Mouse (Mus musculus) 3T3-L1 (cell line): ENCODE measurements around the gene Mbnl1.
A peak's percentile ranks its signal among the peaks of the same experiment; 100 is the strongest.

Source experiments
- DNase-seq: peaks from one replicate; pipeline ENCODE4 v3.0.0-alpha.2; 2015; ENCODE audit warnings: low read depth, low spot score

Gene Mbnl1

DNA sequence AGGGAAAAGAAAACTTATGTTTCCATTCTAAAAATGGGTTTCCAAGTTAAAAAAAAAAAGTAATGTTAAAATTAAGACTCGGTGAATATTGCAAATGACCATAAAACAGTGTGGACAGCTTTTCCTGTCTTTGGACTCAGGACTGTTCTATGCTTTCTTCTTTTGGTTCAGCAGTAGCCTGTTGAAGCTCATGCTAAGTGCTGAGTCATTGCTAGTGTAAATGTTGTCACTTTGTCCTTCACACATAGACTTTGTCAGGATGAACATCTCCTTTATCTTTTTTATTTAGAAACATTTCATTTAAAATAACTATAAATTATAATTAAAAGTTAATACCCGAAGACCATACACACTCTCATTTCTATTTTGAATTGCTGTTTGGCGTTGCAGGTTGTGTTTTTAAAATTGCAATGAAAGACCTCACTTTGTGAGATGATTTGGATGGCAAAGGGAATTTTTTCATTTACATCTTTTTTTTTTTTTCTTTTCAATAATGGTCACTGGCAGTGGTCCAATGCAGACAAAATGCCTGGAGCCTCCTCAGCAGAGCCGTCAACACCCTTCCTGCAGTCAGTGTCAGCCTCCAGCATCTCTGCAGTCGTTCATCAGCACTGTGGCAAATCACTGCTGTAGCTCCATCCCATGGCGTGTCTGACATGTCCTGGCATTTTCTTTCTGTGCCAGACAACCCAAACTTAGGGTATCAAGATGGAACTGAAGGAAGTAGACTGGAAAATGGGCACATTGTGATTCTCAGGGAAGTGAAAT lies 96.4 kb downstream of the Mbnl1 start:
- DNase-seq: peak; percentile 70

DNA sequence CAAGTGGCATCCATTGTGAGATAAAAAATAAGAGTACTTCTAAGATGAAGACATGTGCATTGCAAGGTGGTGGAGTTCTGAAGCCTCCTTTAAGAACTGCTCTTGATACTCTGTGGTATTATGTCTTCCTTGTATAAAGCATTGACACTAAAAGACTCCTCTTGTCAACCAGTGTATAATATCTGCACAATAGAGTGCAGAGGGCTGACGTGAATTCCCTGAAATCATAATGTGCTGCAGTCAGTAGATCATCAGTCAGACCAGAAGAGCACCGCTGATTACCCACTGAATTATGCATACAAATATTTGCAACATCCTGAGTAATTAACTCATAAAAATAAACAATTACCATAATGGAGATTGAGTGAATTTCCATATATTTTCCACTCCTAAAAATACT lies 97.2 kb downstream of the Mbnl1 start:
- no peak for DNase-seq

DNA sequence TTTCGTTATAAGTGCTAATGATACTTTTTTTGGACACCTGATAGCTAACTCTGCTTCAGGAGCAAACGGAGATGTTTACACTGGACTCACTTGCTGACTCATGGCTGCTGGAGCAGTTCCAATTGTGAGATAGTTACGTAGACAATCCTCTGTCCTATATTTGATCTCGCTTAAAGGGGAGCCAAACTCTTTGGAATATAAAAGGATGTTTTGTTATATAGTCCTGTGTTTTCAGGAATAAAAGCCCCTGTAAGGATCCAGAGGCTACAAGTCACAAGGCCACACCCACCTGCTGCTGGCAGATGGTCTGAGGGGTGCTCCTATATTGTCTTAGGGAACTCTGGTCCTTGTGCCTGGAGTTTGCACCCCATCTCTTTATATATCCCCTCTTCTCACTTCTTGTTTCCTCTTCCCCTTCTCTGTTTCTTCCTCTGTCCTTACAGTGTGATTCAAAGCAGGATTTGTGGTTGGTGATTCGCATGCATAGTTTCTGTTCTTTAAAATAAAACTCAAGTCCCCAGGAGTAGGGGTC lies 97.9 kb downstream of the Mbnl1 start:
- peak; percentile 92 for DNase-seq

DNA sequence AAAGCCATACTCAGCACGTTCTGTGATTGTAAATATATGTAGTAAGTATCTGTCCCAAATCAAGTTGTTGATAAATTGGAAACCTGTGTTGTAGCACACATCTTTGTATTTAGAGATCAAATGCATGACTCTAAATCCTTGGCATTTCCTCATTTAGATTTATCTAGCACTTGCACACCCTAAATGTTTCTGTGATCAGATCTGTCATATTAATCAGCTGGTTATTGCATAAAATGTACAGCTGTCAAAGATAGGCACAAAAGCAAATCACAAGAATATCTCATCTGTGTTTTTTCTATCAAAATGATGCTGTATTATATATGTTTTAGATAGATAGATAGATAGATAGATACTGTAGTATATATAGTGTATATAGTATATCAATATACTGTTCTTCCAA lies 98.9 kb downstream of the Mbnl1 start:
- no peak for DNase-seq

DNA sequence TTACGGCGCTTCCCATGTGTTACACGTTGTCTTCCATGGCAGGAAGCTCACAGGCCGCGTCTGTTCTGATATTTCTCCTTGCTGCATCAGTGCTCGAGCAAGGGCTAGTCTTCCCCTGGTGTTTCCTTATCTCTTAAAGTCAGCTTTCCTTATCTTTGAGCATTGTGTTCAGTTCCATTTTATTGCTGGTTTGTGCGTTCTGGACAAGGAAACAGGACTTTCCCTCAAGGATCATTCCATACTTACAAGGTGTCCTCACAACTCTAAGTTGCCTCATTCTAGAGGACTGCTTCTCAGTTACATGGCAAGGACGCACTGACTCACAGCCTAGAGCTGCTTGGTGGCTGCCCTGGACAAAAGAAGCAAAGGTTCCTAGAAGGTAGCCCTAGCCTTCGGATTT lies 101.6 kb downstream of the Mbnl1 start:
- DNase-seq: no peak

DNA sequence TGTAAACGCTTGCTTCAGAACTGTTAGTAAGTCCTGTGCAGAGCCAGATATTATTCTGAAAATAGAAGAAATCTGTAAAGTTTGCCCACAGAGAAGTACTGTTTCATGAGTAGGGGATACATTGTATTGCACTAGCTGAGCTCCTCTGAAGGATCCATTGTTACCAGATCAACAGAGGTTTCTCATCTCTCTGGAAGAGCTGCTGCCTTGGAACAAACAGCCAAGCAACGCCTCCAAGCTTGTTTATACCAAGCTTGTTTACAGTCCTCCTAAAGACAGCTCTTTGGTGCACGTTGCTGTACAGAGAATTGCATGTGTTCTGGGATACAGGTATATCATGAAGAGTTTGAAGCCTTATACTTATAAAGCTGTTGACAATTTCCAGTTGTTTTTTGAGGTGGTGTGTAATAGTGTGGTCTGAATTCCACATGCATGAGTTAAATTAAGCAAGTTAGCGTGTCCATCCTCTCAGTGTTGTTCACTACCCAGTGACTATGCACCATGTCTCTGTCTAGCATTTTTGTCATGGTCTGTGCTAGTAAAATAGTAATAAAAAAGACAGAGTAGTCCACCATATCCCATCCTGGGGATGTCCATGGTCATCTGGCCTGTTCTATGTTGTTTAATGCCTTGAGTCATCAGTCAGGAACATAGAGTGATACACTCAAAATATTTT lies 102.4 kb downstream of the Mbnl1 start:
- no peak for DNase-seq

DNA sequence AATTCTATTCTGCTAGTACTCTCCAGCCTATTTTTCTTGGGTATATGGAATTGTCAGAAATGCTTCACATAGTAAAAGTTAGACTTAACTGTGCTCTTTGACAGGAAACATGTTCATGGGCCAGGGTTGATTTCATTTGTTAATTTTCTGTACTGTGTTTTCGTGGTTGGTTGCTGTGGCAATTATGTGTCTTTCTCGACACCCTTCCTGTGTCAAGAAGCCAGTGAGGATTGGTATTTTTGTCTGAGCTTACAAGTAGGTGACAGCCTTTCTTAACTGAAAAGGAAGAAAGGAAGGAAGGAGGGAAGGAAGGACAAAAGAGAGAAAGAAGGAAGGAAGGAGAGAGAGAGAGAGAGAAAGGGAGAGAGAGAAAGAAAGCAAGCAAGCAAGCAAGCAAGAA lies 103.3 kb downstream of the Mbnl1 start:
- DNase-seq: no peak

DNA sequence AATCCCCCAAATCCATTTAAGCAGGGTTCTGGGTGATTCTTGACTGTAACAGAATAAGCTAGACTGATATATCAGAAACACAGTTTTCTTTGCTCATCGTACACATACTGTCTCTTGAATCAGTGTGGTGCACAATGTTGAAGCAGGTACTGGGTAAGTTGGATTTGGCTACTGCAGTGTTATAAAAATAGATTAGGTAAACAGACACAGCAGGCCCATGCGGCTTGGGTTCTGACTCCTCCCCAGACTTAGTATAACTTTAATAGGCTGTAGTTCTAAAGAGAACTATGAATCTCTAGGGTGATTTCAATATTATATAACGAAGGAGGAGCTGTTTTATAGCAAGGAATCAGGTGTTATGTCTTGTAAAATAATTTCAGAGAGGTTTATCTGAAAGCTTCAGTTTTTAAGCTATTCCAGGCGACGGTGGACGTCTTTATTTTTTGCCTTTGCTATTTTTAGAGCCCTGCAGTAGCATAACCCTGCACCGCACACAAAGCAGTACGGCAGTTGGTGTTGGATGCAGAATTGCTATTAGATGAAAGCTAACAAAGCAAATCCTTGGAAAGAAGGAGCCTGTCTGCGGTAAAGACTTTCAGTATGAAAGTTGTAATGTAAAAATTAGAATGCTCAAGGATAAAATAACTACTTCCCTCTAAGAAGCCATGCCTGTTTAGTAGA lies 103.9 kb downstream of the Mbnl1 start:
- DNase-seq: no peak

DNA sequence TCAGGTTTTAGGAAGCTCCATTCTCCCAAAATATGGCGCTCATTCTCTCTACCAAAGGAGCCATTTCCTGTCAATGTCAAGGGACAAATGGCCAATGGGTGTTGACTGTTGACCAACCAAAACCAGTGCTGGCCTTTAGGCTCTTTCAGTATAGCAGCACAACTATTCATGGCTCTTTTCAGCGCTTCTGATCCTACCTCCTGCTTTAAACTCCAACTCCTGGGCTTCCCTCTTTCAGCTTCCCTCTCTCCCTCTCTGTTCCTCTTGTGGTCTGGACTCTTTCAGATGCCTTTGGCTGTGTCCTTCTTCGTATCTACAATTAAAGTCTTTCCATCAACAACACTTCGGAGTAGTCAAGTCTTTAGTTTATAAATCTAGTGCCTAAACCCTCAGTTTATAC lies 107.2 kb downstream of the Mbnl1 start:
- no peak for DNase-seq

DNA sequence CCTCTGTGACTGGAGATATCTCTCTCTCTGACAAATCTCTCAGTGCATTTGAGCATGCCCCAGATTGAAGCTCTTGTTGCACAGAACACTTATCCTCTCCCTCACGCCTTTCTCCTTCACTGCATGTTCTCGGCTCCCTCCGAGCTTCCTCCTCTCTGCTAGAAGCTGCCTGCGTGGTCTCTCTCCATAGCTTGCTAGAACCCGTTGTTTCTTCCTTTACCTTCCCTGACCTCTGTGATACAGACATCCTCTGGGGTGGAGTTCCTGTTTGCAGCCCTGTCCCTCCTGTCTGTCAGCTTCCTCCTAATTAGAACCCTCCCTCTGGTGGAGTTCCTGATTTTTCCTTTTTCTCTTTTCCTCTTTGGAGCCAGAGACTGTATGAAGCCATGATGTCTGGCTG lies 108.1 kb downstream of the Mbnl1 start:
- DNase-seq: no peak

DNA sequence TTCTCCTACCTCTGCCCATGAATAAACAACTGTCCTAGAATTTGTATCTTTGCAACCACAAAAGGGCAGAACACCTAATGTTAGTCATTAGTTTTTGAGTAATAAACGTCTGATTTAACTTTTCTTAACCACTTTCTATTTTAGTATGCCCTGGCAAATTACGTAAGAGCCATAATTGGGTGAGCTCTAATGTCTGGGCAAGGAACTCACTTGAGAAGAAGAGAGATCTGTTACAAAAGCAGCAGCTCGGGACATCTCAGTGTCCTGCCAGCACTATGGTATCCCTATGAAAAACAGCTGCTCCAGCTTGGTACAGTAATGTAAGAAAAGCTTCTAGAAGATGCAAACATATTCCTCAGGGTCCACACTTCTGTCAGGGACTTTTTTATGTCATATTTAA lies 109.5 kb downstream of the Mbnl1 start:
- no peak for DNase-seq

DNA sequence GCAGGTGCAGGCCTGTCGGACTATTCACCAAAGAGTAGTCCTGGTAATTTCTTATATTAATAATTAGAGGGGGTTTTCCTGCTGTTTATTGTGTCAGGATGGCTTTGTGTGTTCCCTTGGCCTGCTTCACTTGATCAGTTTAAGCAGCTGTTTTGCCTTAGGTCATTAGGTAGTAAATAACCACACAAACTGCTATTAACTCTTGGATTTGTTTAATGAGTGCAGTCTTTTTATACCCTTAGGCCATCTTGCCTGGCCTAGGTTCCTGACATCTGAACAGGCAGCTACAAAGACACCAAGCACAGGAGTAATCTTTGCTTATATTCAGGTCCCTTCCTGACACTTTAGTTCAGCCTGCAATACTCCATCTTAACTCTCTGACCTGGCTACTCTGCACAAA lies 110.0 kb downstream of the Mbnl1 start:
- DNase-seq: no peak

DNA sequence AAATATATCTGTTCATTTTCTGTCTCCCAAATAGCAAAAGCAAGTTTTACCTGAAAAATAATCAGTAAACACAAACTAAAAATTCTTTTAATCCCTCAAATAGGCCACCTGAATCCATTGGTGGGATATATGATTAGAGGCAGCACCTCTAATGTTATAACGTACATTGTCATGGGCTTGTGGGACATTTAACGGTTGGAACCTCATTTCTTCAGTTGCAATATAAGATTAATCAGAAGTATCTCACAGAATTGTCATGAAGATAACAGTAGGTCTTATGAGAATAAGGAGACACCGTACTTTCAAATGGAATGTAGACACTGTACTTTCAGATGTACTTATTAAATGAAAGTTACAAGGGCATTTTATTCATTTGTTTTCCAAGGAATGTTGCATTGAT lies 112.1 kb downstream of the Mbnl1 start:
- no peak for DNase-seq

DNA sequence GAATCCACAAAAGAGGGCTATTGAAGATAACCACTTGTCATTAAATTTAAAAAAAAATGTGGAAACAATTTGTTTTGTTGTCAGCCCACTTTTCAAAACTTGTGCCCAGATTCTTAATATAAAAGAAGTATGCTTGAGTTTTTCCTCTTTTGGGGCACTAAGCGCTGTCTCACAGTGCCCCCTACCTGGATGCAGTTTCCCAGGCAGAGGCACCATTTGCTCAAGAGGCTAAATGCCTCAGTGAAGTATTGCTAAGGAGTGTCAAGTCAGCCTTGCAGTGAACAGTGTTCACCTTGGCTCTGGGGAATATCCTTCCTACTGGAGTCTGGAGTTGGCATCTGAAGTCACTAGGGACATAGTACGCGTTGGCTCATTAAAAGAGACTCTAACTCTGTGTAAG lies 113.4 kb downstream of the Mbnl1 start:
- no peak for DNase-seq

DNA sequence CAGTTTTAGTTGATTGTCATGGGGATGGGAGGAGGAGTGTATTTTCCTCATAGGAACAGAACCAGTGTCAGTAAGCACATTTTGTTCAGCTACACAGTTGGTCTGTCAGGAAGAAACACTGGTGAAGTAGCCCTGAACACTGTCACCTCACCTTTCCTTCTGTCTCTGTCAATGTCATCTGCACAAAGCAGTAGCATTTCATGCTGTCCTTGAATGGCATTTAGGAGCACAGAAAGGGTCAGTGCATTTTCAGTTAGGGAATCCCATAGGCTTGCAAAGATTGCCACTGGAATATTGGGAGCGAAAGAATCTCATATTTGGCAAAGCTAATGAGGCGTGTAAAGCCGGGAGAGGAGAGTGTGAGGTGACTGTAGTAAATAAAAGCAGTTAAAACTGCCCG lies 114.5 kb downstream of the Mbnl1 start:
- no peak for DNase-seq

DNA sequence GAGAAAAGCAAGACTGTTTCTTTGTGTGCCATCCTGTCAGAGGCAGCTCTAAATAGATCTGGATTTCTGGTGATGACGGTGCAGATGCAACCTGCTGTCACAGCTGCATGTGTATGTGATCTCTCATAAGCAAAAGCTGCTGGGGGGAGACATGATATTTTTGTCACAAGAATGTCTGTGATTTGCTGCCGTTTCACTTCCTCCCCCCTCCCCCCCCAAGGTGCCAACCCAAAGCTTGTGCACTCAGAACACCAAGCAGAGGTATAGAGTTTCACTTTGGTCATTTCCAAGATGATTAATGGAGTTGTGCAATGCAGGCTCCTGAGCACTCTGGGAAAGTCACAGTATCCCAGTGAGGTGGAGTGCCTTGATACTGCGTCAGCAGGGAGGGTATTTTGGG lies 116.7 kb downstream of the Mbnl1 start:
- peak; percentile 82 for DNase-seq

DNA sequence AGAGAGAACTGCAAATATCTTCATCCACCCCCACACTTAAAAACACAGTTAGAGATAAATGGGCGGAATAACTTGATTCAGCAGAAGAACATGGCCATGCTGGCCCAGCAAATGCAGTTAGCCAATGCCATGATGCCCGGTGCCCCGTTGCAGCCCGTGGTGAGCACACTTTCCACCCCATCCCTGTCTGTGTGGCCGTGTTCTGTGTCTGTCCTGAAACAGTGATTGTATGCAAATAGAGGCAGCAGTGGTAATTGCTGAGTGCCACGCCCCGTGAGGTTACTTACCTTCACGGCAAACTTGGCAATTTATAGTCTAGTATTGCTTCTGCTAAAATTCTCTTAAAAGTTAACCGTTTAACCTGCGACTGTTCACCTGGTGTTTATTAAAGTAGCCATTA lies 123.0 kb downstream of the Mbnl1 start:
- no peak for DNase-seq

DNA sequence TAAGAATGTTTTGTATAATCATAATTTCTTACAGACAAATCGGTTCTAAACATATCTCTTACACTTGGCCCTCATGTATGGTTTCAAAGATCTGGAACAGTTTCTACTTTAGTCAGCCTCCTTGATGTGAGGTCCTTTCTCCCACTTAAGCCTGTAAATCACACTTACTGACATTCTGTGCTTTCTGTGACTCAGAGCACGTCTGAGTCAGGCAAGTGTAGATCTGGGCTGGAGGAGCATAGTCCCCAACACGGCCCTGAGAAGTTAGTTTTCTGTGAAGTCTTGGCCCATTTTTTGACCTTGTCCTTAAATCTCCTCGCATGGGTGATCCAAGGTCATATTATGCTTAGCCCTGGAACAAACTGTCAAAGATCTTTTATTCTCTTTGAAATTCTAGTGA lies 124.4 kb downstream of the Mbnl1 start:
- DNase-seq: peak; percentile 90

DNA sequence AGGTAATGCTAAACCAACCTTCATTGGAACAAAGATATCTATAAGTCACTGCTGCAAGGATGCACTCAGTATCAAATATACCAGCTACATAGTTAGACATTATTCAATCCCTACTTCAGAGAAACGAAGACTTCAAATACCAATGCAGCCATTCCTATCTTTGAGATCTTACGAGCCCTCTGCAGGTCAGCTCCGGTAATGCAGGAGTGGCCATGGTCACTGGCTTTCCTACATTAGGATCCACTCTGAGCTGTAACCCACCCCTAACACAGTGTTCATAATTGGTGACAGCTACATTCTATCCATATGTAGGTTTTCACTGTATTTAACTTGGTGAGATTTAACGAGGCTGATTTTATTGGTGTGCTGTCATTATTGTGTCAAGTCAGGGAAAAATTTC lies 129.1 kb downstream of the Mbnl1 start:
- DNase-seq: peak; percentile 89

DNA sequence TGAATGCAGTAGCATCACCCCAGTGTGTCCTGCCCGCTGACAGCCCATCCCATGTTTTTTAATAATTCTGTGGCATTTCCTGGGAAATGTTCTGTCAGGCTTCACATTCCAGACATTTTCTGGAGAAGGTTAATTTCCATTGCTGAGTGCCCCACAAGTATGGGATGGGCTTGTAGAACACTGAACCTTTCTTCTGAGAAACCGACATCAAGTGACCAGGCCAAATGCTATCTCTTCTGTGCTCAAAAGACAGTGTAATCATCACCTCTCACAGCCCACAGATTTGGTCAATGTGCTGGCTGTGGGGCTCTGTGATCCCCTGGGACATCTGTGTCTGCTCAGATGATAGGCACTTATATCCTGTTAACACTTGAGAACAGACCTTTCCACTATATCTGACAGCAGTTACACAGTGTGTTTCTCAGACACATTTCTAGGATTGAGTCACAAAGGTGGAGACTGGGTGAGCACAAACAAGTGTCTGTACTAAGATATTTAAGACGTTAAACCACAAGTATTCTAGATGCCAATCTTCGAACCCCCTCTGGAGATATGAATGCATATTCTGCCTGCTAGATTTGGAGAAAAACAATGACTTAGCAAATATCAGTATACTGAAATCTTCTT lies 130.4 kb downstream of the Mbnl1 start:
- peak; percentile 91 for DNase-seq

DNA sequence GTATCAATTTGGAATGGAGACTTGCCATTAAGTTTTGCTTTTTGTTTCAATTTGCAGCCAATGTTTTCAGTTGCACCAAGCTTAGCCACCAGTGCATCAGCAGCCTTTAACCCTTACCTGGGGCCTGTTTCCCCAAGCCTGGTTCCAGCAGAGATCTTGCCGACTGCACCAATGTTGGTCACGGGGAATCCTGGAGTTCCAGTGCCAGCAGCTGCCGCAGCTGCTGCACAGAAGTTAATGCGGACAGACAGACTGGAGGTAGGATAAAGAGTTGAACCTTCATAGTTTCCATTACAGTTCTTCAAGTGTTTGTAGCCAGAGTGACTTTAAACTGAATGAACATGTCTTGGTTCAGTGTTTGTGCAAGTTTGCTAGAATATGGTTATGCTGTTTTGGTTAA lies 131.0 kb downstream of the Mbnl1 start:
- DNase-seq: no peak

DNA sequence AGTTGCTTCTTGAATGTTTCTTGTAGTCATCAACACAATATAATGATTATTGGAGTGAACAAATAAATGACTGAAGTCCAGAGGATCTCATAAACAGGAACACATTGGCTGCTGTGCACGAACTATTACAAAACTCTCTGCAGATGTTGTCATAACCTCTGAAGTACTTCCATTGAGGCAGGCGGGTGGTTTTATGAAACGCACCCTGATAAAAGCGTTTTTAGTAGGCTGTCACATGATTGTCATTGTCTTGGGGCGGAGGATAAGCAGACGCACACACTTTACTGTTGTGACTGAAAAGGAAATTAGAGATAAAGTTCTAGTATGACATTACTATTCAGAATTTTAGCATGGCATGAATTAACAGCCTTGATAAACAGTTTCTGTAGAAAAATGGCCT lies 131.6 kb downstream of the Mbnl1 start:
- DNase-seq: no peak
